Mouse (Mus musculus) heart, adult 2 months (tissue): ENCODE measurements at regions not wholly inside any gene's neighbourhood (a gene's known extent, or its start where the extent isn't known, plus 50 kb on each side); places are given as distances from the start of the nearest gene placed in this dataset.

Experiments
- DNase-seq, 2 experiments: peaks; one replicate each; pipeline ENCODE4 v3.0.0; 2021
- H3K27ac ChIP-seq: fragments of 200-600 bp; 2 replicates; pipeline ENCODE4 v1.8.1; 2022
- H3K27me3 ChIP-seq: fragments of 200-500 bp; 2 replicates; pipeline ENCODE4 v1.6.1; 2012; ENCODE audit warnings: mild to moderate bottlenecking, low read length, inconsistent platforms, mixed read lengths; ENCODE audit not compliant: control insufficient read depth, insufficient read depth
- H3K36me3 ChIP-seq: fragments of 200-500 bp; 2 replicates; pipeline ENCODE4 v1.6.1; 2012; ENCODE audit warnings: low read length, inconsistent platforms; ENCODE audit not compliant: control insufficient read depth, insufficient read depth
- H3K4me1 ChIP-seq: fragments of 200-500 bp; 2 replicates; pipeline ENCODE4 v1.6.1; 2011; ENCODE audit warnings: low read length; ENCODE audit not compliant: control insufficient read depth, insufficient read depth
- H3K4me3 ChIP-seq: fragments of 200-600 bp; 2 replicates; pipeline ENCODE4 v1.8.1; 2022
- H3K79me2 ChIP-seq: fragments of 200-500 bp; replicated peaks from 2 replicates; pipeline ENCODE4 v1.6.1; 2012; ENCODE audit warnings: mild to moderate bottlenecking, inconsistent platforms, low read length, moderate library complexity, mixed read lengths; ENCODE audit not compliant: control insufficient read depth, insufficient read depth
- H3K9ac ChIP-seq: fragments of 200-500 bp; 2 replicates; pipeline ENCODE4 v1.6.1; 2012; ENCODE audit warnings: low read depth, mild to moderate bottlenecking, control low read depth, inconsistent platforms, low read length, mixed read lengths
- CTCF ChIP-seq: fragments of 200-600 bp; IDR thresholded peaks from 2 replicates; pipeline ENCODE4 v1.8.1; 2022; ENCODE audit warnings: antibody characterized with exemption, mild to moderate bottlenecking, moderate library complexity
- EP300 ChIP-seq: fragments of 200-500 bp; IDR thresholded peaks from 2 replicates; pipeline ENCODE4 v1.6.1; 2011; ENCODE audit warnings: low read depth, low read length, control low read depth; ENCODE audit not compliant: insufficient read depth
- POLR2A ChIP-seq: fragments of 200-500 bp; IDR thresholded peaks from 2 replicates; pipeline ENCODE4 v1.6.1; 2011; ENCODE audit warnings: mild to moderate bottlenecking, low read depth, low read length, control low read depth; ENCODE audit not compliant: insufficient read depth
- WGBS: fragments of 180-500 bp; shearing (Covaris S2); methylation state at CpG from one replicate; pipeline ENCODE4 v1.1.7; 2018; 5-methylcytosine and 5-hydroxymethylcytosine counted together
- intact Hi-C: fragments of 180-260 bp; cut with DNase I; formaldehyde crosslinking; loops from one replicate; pipeline ENCODE4 v1.15.1; 2025

GRCm38 (mm10) chr15:37166744-37167143 is 159.2 kb upstream of the Zfp706 start:
- H3K9ac ChIP-seq: no peak overlapping the region
- no peaks in the 10 kb centered on the region for H3K4me1 ChIP-seq
- H3K27ac ChIP-seq: no peak overlapping the region
- WGBS: 92% methylated on average over 3 of the region's 3 CpGs
- no peaks in the 10 kb centered on the region for H3K27me3 ChIP-seq
- TF ChIP-seq CTCF (no peak), POLR2A (no peak), EP300 (no peak)
- H3K79me2 ChIP-seq: no peaks in the 10 kb centered on the region
- no peaks in the 10 kb centered on the region for H3K36me3 ChIP-seq
- no peak for DNase-seq
- intact Hi-C loops: no loop called here
- no peak overlapping the region for H3K4me3 ChIP-seq

GRCm38 (mm10) chr15:37165887-37166507 is 158.4 kb upstream of the Zfp706 start:
- TF ChIP-seq EP300: no peak
- TF ChIP-seq CTCF: no peak
- no peak for TF ChIP-seq POLR2A
- H3K36me3 ChIP-seq: no peaks in the 10 kb centered on the region
- no peaks in the 10 kb centered on the region for H3K79me2 ChIP-seq
- no peak overlapping the region for H3K9ac ChIP-seq
- WGBS: 31% methylated on average over 12 of the region's 12 CpGs
- H3K27me3 ChIP-seq: no peaks in the 10 kb centered on the region
- peak; percentile 6 to 20 for DNase-seq
- intact Hi-C loops: no loop called here
- H3K4me1 ChIP-seq: no peaks in the 10 kb centered on the region
- no peak overlapping the region for H3K27ac ChIP-seq
- H3K4me3 ChIP-seq: 0 out of 2 replicates have a peak overlapping the region, but pooled peaks have one; percentile 12

- Histone ChIP-seq H3K79me2 (no peaks in the 10 kb centered on the region), H3K27ac (no peak overlapping the region), H3K4me1 (no peaks in the 10 kb centered on the region), H3K27me3 (no peaks in the 10 kb centered on the region), H3K36me3 (no peaks in the 10 kb centered on the region), H3K9ac (no peak overlapping the region), H3K4me3 (no peak overlapping the region)
- 51% methylated on average over 2 of the region's 2 CpGs for WGBS
- intact Hi-C loops: no loop called here
- TF ChIP-seq EP300 (no peak), POLR2A (no peak), CTCF (no peak)
- DNase-seq: no peak
Measured at GRCm38 (mm10) chr15:37165216-37165615, 157.6 kb upstream of the Zfp706 start.

- WGBS: 52% methylated on average over 15 of the region's 15 CpGs
Measured at GRCm38 (mm10) chr15:37164191-37165135, 156.9 kb upstream of the Zfp706 start.

GRCm38 (mm10) chr15:37159956-37160355 is 152.4 kb upstream of the Zfp706 start:
- no peak overlapping the region for H3K27ac ChIP-seq
- 81% methylated on average over 4 of the region's 4 CpGs for WGBS

More at GRCm38 (mm10) chr15:37164191-37165135, 156.9 kb upstream of the Zfp706 start:
- DNase-seq: peak in 1 of 2 experiments; percentile 8
- no peaks in the 10 kb centered on the region for H3K4me1 ChIP-seq
- H3K4me3 ChIP-seq: no peak overlapping the region
- no peak overlapping the region for H3K9ac ChIP-seq
- H3K27ac ChIP-seq: no peak overlapping the region
- no peaks in the 10 kb centered on the region for H3K79me2 ChIP-seq
- intact Hi-C loops: no loop called here
- TF ChIP-seq POLR2A (no peak), EP300 (no peak), CTCF (no peak)
- no peaks in the 10 kb centered on the region for H3K36me3 ChIP-seq
- H3K27me3 ChIP-seq: no peaks in the 10 kb centered on the region

GRCm38 (mm10) chr15:37159349-37159748 is 151.8 kb upstream of the Zfp706 start:
- 27% methylated on average over 4 of the region's 4 CpGs for WGBS
- H3K9ac ChIP-seq: no peak overlapping the region
- intact Hi-C loops: no loop called here
- no peak for DNase-seq
- H3K4me1 ChIP-seq: no peaks in the 10 kb centered on the region
- no peak for TF ChIP-seq POLR2A
- no peak for TF ChIP-seq EP300
- TF ChIP-seq CTCF: no peak
- no peak overlapping the region for H3K4me3 ChIP-seq
- no peaks in the 10 kb centered on the region for H3K36me3 ChIP-seq
- H3K79me2 ChIP-seq: no peaks in the 10 kb centered on the region
- H3K27ac ChIP-seq: no peak overlapping the region
- H3K27me3 ChIP-seq: no peaks in the 10 kb centered on the region

More at GRCm38 (mm10) chr15:37159956-37160355, 152.4 kb upstream of the Zfp706 start:
- Histone ChIP-seq H3K79me2 (no peaks in the 10 kb centered on the region), H3K4me3 (no peak overlapping the region), H3K4me1 (no peaks in the 10 kb centered on the region), H3K27me3 (no peaks in the 10 kb centered on the region), H3K36me3 (no peaks in the 10 kb centered on the region), H3K9ac (no peak overlapping the region)
- DNase-seq: no peak
- intact Hi-C loops: no loop called here
- TF ChIP-seq POLR2A (no peak), EP300 (no peak), CTCF (no peak)
